Mouse (Mus musculus) ES-Bruce4 (cell line): ENCODE measurements around the gene Lcp1.

Experiments used
- CTCF ChIP-seq: IDR thresholded peaks from one replicate; pipeline ENCODE4 v1.8.1; 2011; ENCODE audit warnings: low read depth, low read length
- EP300 ChIP-seq: IDR thresholded peaks from 2 replicates; pipeline ENCODE4 v1.6.1; 2011; ENCODE audit warnings: low read depth, low read length; ENCODE audit not compliant: insufficient read depth
- POLR2A ChIP-seq: IDR thresholded peaks from one replicate; pipeline ENCODE4 v1.8.1; 2011; ENCODE audit warnings: low read length; ENCODE audit not compliant: insufficient read depth

GRCm38 (mm10) chr14:75182831-75183230, 51.9 kb downstream of the Lcp1 start:
- TF ChIP-seq CTCF (no peak), POLR2A (no peak), EP300 (no peak)
